Mouse (Mus musculus): ENCODE results near the gene Efhc1. TPM values are rescaled to one million over a fixed set of nuclear protein-coding genes. Genes with fewer than 3 reads are reported as not detected.

The Efhc1 gene
- polyA plus RNA-seq, 1 experiment from 2014 or later, result 2.3 TPM

DNA sequence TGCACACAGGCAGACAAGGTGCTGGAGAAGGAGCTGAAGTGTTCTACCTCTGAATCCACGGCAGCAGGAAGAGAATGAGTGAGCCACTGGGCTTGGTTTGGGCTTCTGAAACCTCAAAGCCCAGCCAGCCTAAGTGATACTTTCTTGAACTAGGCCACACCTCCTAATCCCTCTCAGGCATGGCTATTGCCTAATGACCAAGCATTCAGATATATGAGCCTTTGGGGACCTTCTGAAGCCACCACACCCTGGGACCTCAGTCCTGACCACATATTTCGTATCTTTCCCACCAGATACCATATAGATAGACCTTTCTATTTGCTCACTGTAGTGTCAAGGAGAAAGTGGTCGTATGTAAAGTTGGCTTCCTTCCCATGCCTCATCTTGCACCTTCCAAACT is 42.3 kb downstream of the Efhc1 start:
- WGBS, result 84% methylated on average over 3 of the region's 3 CpGs
- Histone ChIP-seq H3K4me1 (replicated peaks; ENCODE audit: control insufficient read depth, insufficient read depth, low read length) (no peaks in the 10 kb centered on the region), H3K27me3 (replicated peaks; ENCODE audit: control insufficient read depth, insufficient read depth, low read length) (no peaks in the 10 kb centered on the region)

DNA sequence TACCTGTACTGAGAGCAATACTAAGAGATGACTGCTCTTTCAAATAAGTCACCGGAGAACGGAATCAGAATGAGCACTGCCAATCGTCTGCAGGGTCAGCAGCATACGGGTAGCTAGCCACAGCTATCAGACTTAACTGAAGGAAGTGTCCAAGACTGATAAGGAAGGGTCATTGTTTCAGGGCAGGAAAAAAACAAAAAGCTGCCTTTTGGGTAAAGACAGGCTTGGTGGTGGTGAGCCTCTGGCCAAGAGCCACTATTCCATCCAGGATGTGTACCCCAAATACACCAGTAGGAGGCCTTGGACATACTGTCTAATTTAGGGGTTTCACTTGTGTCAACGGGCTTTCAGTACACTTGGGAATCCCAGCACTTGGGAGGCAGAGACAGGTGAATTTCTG is 42.9 kb downstream of the Efhc1 start:
- Histone ChIP-seq H3K36me3 (ENCODE audit: control insufficient read depth, insufficient read depth, low read length) (peaks cover 8% of the 10 kb centered on the region), H3K9ac (ENCODE audit: low read length) (no peak overlapping the region), H3K27ac (ENCODE audit: low read depth) (no peak overlapping the region), H3K9me3 (ENCODE audit: control insufficient read depth, low read length) (no peaks in the 10 kb centered on the region), H3K4me2 (ENCODE audit: low read length) (no peak overlapping the region), H3K27me3 (replicated peaks; ENCODE audit: control insufficient read depth, insufficient read depth, low read length) (no peaks in the 10 kb centered on the region), H3K4me1 (replicated peaks; ENCODE audit: control insufficient read depth, insufficient read depth, low read length) (no peaks in the 10 kb centered on the region), H3K4me3 (ENCODE audit: low read depth, low read length) (no peak overlapping the region)
- 90% methylated on average over 5 of the region's 5 CpGs for WGBS
- no peak for DNase-seq (ENCODE audit: low spot score)
- no peak for ATAC-seq (replicated peaks; ENCODE audit: low FRiP score, low TSS enrichment, low read depth)

More for the DNA sequence above, 42.3 kb downstream of the Efhc1 start:
- H3K9ac ChIP-seq (ENCODE audit: low read length), result no peak overlapping the region
- peaks cover 5% of the 10 kb centered on the region for H3K36me3 ChIP-seq (ENCODE audit: control insufficient read depth, insufficient read depth, low read length)
- DNase-seq (ENCODE audit: low spot score) (no peak), ATAC-seq (replicated peaks; ENCODE audit: low FRiP score, low TSS enrichment, low read depth) (no peak)
- no peaks in the 10 kb centered on the region for H3K9me3 ChIP-seq (ENCODE audit: control insufficient read depth, low read length)
- no peak overlapping the region for H3K4me2 ChIP-seq (ENCODE audit: low read length)
- no peak overlapping the region for H3K4me3 ChIP-seq (ENCODE audit: low read depth, low read length)
- no peak overlapping the region for H3K27ac ChIP-seq (ENCODE audit: low read depth)

DNA sequence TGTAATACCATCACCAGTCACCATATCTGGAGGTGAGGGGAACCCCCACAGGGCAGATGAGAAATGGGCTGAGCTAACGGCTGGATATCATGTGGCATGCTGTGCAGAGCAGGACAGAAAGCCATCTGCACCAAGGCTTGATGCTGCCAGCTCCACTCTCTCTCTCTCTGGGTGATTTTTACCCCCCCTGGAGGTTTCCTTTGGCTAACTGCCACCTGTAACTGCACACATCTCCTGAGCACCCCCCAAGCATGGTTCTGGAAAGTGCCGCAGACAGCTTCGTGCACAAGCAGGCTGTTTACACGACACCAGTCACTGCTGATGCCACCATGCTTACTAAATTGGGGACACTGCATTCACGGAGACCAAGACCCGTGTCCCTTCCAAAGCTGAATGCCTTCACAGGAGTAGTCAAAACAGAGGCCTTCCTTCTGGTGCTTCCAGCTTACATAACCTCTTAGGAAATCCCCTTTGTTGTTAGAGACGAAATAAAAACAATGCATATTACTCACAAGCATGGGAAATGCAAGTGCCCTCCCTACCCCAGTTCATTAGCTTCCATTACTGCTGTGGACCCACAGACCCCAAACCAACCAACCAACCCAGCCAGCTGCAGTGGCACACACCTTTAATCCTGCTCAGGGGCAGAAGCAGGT is 44.0 kb downstream of the Efhc1 start:
- Histone ChIP-seq H3K9me3 (ENCODE audit: control insufficient read depth, low read length) (no peaks in the 10 kb centered on the region), H3K36me3 (ENCODE audit: control insufficient read depth, insufficient read depth, low read length) (peaks cover 15% of the 10 kb centered on the region), H3K4me2 (ENCODE audit: low read length) (no peak overlapping the region), H3K27me3 (replicated peaks; ENCODE audit: control insufficient read depth, insufficient read depth, low read length) (no peaks in the 10 kb centered on the region), H3K4me1 (replicated peaks; ENCODE audit: control insufficient read depth, insufficient read depth, low read length) (no peaks in the 10 kb centered on the region), H3K4me3 (ENCODE audit: low read depth, low read length) (no peak overlapping the region), H3K27ac (ENCODE audit: low read depth) (no peak overlapping the region), H3K9ac (ENCODE audit: low read length) (no peak overlapping the region)
- ATAC-seq (replicated peaks; ENCODE audit: low FRiP score, low TSS enrichment, low read depth) (no peak), DNase-seq (ENCODE audit: low spot score) (no peak)
- 67% methylated on average over 7 of the region's 7 CpGs for WGBS

DNA sequence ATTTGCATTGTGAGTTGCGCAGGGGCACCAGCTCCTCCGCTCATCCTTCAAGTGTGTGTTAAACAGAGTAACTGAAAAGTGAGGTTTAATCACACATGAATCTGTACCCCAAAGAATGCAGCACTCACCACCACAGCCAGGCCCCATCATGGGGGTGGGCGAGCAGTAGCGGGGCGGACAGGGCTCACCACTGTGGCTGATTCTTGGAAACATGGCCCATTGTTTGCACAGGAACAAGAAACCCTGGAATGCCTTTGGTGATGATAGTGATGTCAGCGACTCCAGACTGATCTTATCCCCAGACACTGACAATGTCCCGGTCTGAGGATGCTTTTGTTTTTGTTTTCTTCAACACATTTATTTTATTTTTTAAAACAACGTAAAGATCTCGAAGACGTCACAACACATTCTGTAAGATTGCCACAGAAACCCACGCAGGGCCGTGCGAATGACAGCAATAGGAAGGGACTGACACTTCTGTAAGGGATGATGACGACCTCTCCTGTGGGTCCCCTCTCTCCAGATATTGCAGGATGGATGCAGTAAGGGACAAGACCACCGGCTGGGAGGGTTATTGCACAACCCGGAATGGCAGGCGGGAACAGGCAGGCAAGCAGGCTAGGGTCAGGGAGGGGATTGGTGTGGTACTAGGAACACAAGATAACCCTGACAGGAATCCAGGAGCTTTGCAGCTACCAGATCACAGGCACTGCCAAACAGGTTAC is 45.3 kb downstream of the Efhc1 start:
- peaks cover 25% of the 10 kb centered on the region for H3K36me3 ChIP-seq (ENCODE audit: control insufficient read depth, insufficient read depth, low read length)
- H3K9ac ChIP-seq (ENCODE audit: low read length), result no peak overlapping the region
- 67% methylated on average over 17 of the region's 17 CpGs for WGBS
- no peaks in the 10 kb centered on the region for H3K4me1 ChIP-seq (replicated peaks; ENCODE audit: control insufficient read depth, insufficient read depth, low read length)
- ATAC-seq (replicated peaks; ENCODE audit: low FRiP score, low TSS enrichment, low read depth), result no peak
- no peaks in the 10 kb centered on the region for H3K27me3 ChIP-seq (replicated peaks; ENCODE audit: control insufficient read depth, insufficient read depth, low read length)
- no peak overlapping the region for H3K27ac ChIP-seq (ENCODE audit: low read depth)
- H3K4me3 ChIP-seq (ENCODE audit: low read depth, low read length), result no peak overlapping the region
- H3K9me3 ChIP-seq (ENCODE audit: control insufficient read depth, low read length), result no peaks in the 10 kb centered on the region
- no peak for DNase-seq (ENCODE audit: low spot score)
- H3K4me2 ChIP-seq (ENCODE audit: low read length), result no peak overlapping the region

DNA sequence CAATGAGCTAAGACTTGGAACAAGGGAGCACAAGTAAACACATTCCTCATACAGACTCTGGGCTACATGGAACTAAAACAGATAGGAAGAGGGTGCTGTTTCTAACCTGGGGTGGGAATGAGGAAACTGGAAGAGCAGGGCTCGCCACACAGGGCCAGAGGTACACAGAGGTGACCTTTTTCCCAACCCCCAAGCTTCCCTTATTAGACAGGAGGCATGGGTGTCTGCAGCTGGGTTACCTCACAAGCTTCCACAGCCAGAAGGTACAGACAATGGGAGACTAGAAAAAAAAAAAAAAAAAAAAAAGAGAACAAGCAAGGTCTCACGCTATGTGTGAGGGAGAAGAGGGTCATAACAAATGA is 45.9 kb downstream of the Efhc1 start:
- Histone ChIP-seq H3K9me3 (ENCODE audit: control insufficient read depth, low read length) (no peaks in the 10 kb centered on the region), H3K4me2 (ENCODE audit: low read length) (no peak overlapping the region), H3K27ac (ENCODE audit: low read depth) (no peak overlapping the region), H3K4me1 (replicated peaks; ENCODE audit: control insufficient read depth, insufficient read depth, low read length) (no peaks in the 10 kb centered on the region), H3K4me3 (ENCODE audit: low read depth, low read length) (no peak overlapping the region), H3K9ac (ENCODE audit: low read length) (no peak overlapping the region), H3K27me3 (replicated peaks; ENCODE audit: control insufficient read depth, insufficient read depth, low read length) (no peaks in the 10 kb centered on the region), H3K36me3 (ENCODE audit: control insufficient read depth, insufficient read depth, low read length) (peaks cover 30% of the 10 kb centered on the region)
- 60% methylated on average over 2 of the region's 2 CpGs for WGBS
- DNase-seq (ENCODE audit: low spot score), result no peak
- ATAC-seq (replicated peaks; ENCODE audit: low FRiP score, low TSS enrichment, low read depth), result no peak

DNA sequence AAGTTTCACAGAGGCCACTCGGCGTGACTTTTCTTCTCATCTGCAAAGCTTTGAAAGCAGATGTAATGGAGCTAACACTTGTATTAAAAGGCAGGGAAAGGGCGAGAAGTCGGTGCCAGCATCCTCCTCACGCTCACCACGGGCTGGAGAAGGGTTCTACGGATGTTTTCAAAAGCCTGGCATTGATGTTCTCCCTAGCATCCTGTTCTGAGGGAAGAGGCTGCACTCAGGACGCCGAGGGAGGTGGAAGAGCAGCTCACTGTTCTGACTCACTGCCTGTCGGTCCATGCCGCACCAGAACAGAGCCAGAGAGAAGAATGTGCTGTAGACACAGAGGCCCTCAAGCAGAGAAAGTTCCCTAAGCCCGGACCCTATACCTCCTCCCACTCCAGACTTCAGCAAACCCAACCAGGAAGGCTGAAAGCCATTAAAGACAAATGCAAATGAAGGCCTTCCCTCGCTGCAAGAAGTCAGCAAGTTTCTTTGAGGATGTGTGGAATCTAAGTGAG is 46.5 kb downstream of the Efhc1 start:
- Histone ChIP-seq H3K36me3 (ENCODE audit: control insufficient read depth, insufficient read depth, low read length) (peaks cover 36% of the 10 kb centered on the region), H3K27me3 (replicated peaks; ENCODE audit: control insufficient read depth, insufficient read depth, low read length) (no peaks in the 10 kb centered on the region), H3K4me3 (ENCODE audit: low read depth, low read length) (no peak overlapping the region), H3K27ac (ENCODE audit: low read depth) (no peak overlapping the region), H3K9me3 (ENCODE audit: control insufficient read depth, low read length) (no peaks in the 10 kb centered on the region), H3K4me1 (replicated peaks; ENCODE audit: control insufficient read depth, insufficient read depth, low read length) (no peaks in the 10 kb centered on the region), H3K9ac (ENCODE audit: low read length) (no peak overlapping the region), H3K4me2 (ENCODE audit: low read length) (no peak overlapping the region)
- 54% methylated on average over 13 of the region's 13 CpGs for WGBS
- no peak for DNase-seq (ENCODE audit: low spot score)
- ATAC-seq (replicated peaks; ENCODE audit: low FRiP score, low TSS enrichment, low read depth), result no peak

DNA sequence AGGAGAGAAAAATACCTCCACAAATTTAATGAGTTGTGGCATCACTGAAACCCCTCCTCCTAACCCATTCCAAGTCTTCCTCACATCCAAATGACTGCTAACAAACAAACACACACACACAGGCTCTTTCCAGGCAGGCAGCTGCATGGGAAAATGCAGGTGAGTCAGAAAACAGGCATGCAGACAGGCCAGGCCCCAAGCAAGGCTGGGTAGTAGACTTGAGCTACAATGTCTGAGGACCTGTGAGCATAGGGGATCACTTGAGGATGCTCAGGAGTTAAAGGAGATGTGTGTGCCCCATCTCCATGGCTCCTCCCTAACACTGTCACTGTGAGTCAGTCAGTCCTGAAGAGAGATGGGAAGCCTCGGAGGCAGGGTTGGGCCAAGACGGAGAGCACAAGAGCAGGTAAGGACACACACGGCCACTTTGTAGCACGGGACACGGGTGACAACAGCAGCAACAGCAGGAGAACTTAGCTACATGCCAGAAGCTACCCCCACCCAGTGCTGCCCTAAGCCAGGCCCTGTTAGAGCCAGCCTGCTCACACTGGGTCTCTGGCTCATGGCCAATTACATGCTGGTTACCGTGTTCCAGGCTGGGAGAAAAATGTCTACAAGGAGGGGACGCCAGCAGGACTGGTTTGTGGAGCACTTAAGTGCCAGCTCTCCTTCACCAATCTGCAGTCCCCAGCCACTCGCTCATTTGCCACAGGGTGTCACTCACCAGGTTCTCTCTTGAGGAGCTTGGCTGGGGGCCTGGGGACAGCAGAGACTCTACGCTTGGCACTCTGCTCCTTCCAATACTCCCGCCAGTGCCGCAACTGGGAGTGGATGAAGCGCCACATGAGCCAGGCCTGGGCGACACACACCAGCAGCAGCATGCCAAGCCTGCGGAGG is 51.1 kb downstream of the Efhc1 start:
- no peak overlapping the region for H3K27ac ChIP-seq (ENCODE audit: low read depth)
- no peak overlapping the region for H3K9ac ChIP-seq (ENCODE audit: low read length)
- DNase-seq (ENCODE audit: low spot score) (no peak), ATAC-seq (replicated peaks; ENCODE audit: low FRiP score, low TSS enrichment, low read depth) (no peak)
- no peak overlapping the region for H3K4me3 ChIP-seq (ENCODE audit: low read depth, low read length)
- no peaks in the 10 kb centered on the region for H3K27me3 ChIP-seq (replicated peaks; ENCODE audit: control insufficient read depth, insufficient read depth, low read length)
- H3K4me1 ChIP-seq (replicated peaks; ENCODE audit: control insufficient read depth, insufficient read depth, low read length), result no peaks in the 10 kb centered on the region
- H3K4me2 ChIP-seq (ENCODE audit: low read length), result no peak overlapping the region
- no peaks in the 10 kb centered on the region for H3K9me3 ChIP-seq (ENCODE audit: control insufficient read depth, low read length)
- WGBS, result 89% methylated on average over 14 of the region's 14 CpGs
- peaks cover 71% of the 10 kb centered on the region for H3K36me3 ChIP-seq (ENCODE audit: control insufficient read depth, insufficient read depth, low read length)

DNA sequence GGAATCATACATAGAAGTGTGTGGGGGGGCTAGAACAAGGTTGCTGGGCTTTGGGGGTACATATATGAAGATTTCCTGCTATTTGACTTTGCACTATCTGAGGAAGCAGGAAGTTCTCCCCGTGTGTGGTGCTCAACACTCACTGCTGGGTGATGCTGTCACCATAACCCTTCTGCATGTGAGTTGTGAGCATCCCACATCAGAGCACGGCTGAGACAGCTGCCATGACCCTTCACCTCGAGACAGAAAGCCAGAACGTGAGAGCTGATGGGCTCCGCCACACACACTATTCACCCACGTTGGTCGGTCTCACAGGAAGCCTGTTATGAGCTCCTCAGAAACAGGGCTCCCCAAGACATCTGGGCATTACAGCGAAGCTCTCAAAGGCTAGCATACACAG is 53.2 kb downstream of the Efhc1 start:
- no peaks in the 10 kb centered on the region for H3K4me1 ChIP-seq (replicated peaks; ENCODE audit: control insufficient read depth, insufficient read depth, low read length)
- no peak overlapping the region for H3K4me3 ChIP-seq (ENCODE audit: low read depth, low read length)
- DNase-seq (ENCODE audit: low spot score), result no peak
- 82% methylated on average over 8 of the region's 8 CpGs for WGBS
- no peaks in the 10 kb centered on the region for H3K9me3 ChIP-seq (ENCODE audit: control insufficient read depth, low read length)
- no peak for ATAC-seq (replicated peaks; ENCODE audit: low FRiP score, low TSS enrichment, low read depth)
- no peaks in the 10 kb centered on the region for H3K27me3 ChIP-seq (replicated peaks; ENCODE audit: control insufficient read depth, insufficient read depth, low read length)
- H3K4me2 ChIP-seq (ENCODE audit: low read length), result no peak overlapping the region
- H3K27ac ChIP-seq (ENCODE audit: low read depth), result no peak overlapping the region
- peaks cover 63% of the 10 kb centered on the region for H3K36me3 ChIP-seq (ENCODE audit: control insufficient read depth, insufficient read depth, low read length)
- no peak overlapping the region for H3K9ac ChIP-seq (ENCODE audit: low read length)
